Mouse (Mus musculus): ENCODE measurements around the gene Cc2d2a. TPM values are rescaled to one million over a fixed set of nuclear protein-coding genes. Genes with fewer than 3 reads are reported as not detected.

The Cc2d2a gene
- polyA plus RNA-seq, 1 experiment from 2014 or later = 9.8 TPM

GRCm38 (mm10) chr5:43669118-43669645 is 7.0 kb downstream of the Cc2d2a start:
- Histone ChIP-seq H3K4me3 (no peak overlapping the region), H3K4me2 (no peak overlapping the region), H3K27me3 (replicated peaks) (no peaks in the 10 kb centered on the region), H3K4me1 (replicated peaks) (peaks cover 41% of the 10 kb centered on the region), H3K27ac (ENCODE audit: poor library complexity, severe bottlenecking) (no peak overlapping the region), H3K9ac (no peak overlapping the region), H3K9me3 (replicated peaks) (no peaks in the 10 kb centered on the region), H3K36me3 (peaks cover 12% of the 10 kb centered on the region)
- no peak for ATAC-seq (ENCODE audit: insufficient number of reproducible peaks, low FRiP score)
- WGBS = 28% methylated on average over 8 of the region's 8 CpGs

- no peaks in the 10 kb centered on the region for H3K9me3 ChIP-seq (replicated peaks)
- H3K9ac ChIP-seq = peak overlapping the region; percentile 77
- peak overlapping the region; percentile 55 for H3K4me3 ChIP-seq
- peak overlapping the region; percentile 74 for H3K27ac ChIP-seq (ENCODE audit: poor library complexity, severe bottlenecking)
- peak; percentile 84 for ATAC-seq (ENCODE audit: insufficient number of reproducible peaks, low FRiP score)
- H3K36me3 ChIP-seq = peaks cover 26% of the 10 kb centered on the region
- H3K4me1 ChIP-seq (replicated peaks) = peaks cover 30% of the 10 kb centered on the region
- peak overlapping the region; percentile 66 for H3K4me2 ChIP-seq
- H3K27me3 ChIP-seq (replicated peaks) = no peaks in the 10 kb centered on the region
- WGBS = under 1% methylated on average over 12 of the region's 12 CpGs
Measured at GRCm38 (mm10) chr5:43672177-43672911, 10.2 kb downstream of the Cc2d2a start.

- Histone ChIP-seq H3K36me3 (peaks cover 31% of the 10 kb centered on the region), H3K4me1 (replicated peaks) (peaks cover 23% of the 10 kb centered on the region), H3K9me3 (replicated peaks) (no peaks in the 10 kb centered on the region), H3K4me2 (peak overlapping the region; percentile 66), H3K4me3 (peak overlapping the region; percentile 55), H3K27ac (ENCODE audit: poor library complexity, severe bottlenecking) (no peak overlapping the region), H3K9ac (peak overlapping the region; percentile 77), H3K27me3 (replicated peaks) (no peaks in the 10 kb centered on the region)
- ATAC-seq (ENCODE audit: insufficient number of reproducible peaks, low FRiP score) = no peak
- 65% methylated on average over 2 of the region's 2 CpGs for WGBS
Measured at GRCm38 (mm10) chr5:43673083-43673482, 10.9 kb downstream of the Cc2d2a start.

- peaks cover 95% of the 10 kb centered on the region for H3K36me3 ChIP-seq
- no peak overlapping the region for H3K4me2 ChIP-seq
- ATAC-seq (ENCODE audit: insufficient number of reproducible peaks, low FRiP score) = no peak
- no peaks in the 10 kb centered on the region for H3K4me1 ChIP-seq (replicated peaks)
- no peak overlapping the region for H3K4me3 ChIP-seq
- no peak overlapping the region for H3K27ac ChIP-seq (ENCODE audit: poor library complexity, severe bottlenecking)
- H3K9me3 ChIP-seq (replicated peaks) = no peaks in the 10 kb centered on the region
- no peak overlapping the region for H3K9ac ChIP-seq
- WGBS = 85% methylated on average over 5 of the region's 5 CpGs
- H3K27me3 ChIP-seq (replicated peaks) = no peaks in the 10 kb centered on the region
Measured at GRCm38 (mm10) chr5:43685466-43685865, 23.3 kb downstream of the Cc2d2a start.

GRCm38 (mm10) chr5:43692489-43692888 is 30.3 kb downstream of the Cc2d2a start:
- no peak overlapping the region for H3K27ac ChIP-seq (ENCODE audit: poor library complexity, severe bottlenecking)
- H3K36me3 ChIP-seq = peaks cover 80% of the 10 kb centered on the region
- no peaks in the 10 kb centered on the region for H3K9me3 ChIP-seq (replicated peaks)
- H3K27me3 ChIP-seq (replicated peaks) = no peaks in the 10 kb centered on the region
- ATAC-seq (ENCODE audit: insufficient number of reproducible peaks, low FRiP score) = no peak
- no peak overlapping the region for H3K4me2 ChIP-seq
- no peak overlapping the region for H3K9ac ChIP-seq
- WGBS = 74% methylated on average over 4 of the region's 4 CpGs
- no peak overlapping the region for H3K4me3 ChIP-seq
- H3K4me1 ChIP-seq (replicated peaks) = no peaks in the 10 kb centered on the region

- H3K4me2 ChIP-seq = no peak overlapping the region
- ATAC-seq (ENCODE audit: insufficient number of reproducible peaks, low FRiP score) = no peak
- no peaks in the 10 kb centered on the region for H3K9me3 ChIP-seq (replicated peaks)
- H3K36me3 ChIP-seq = peaks cover 74% of the 10 kb centered on the region
- H3K27ac ChIP-seq (ENCODE audit: poor library complexity, severe bottlenecking) = no peak overlapping the region
- WGBS = 81% methylated on average over 3 of the region's 3 CpGs
- H3K27me3 ChIP-seq (replicated peaks) = no peaks in the 10 kb centered on the region
- H3K4me1 ChIP-seq (replicated peaks) = no peaks in the 10 kb centered on the region
- no peak overlapping the region for H3K4me3 ChIP-seq
- H3K9ac ChIP-seq = no peak overlapping the region
Measured at GRCm38 (mm10) chr5:43697133-43697532, 35.0 kb downstream of the Cc2d2a start.

- no peak overlapping the region for H3K27ac ChIP-seq (ENCODE audit: poor library complexity, severe bottlenecking)
- ATAC-seq (ENCODE audit: insufficient number of reproducible peaks, low FRiP score) = no peak
- H3K27me3 ChIP-seq (replicated peaks) = no peaks in the 10 kb centered on the region
- H3K4me1 ChIP-seq (replicated peaks) = no peaks in the 10 kb centered on the region
- H3K9me3 ChIP-seq (replicated peaks) = no peaks in the 10 kb centered on the region
- no peak overlapping the region for H3K4me3 ChIP-seq
- no peak overlapping the region for H3K4me2 ChIP-seq
- no peak overlapping the region for H3K9ac ChIP-seq
- H3K36me3 ChIP-seq = peaks cover 85% of the 10 kb centered on the region
Measured at GRCm38 (mm10) chr5:43699240-43699639, 37.1 kb downstream of the Cc2d2a start.

- Histone ChIP-seq H3K27ac (ENCODE audit: poor library complexity, severe bottlenecking) (no peak overlapping the region), H3K27me3 (replicated peaks) (no peaks in the 10 kb centered on the region), H3K36me3 (peaks cover 75% of the 10 kb centered on the region), H3K4me3 (no peak overlapping the region), H3K4me2 (no peak overlapping the region), H3K9ac (no peak overlapping the region), H3K4me1 (replicated peaks) (no peaks in the 10 kb centered on the region), H3K9me3 (replicated peaks) (no peaks in the 10 kb centered on the region)
- no peak for ATAC-seq (ENCODE audit: insufficient number of reproducible peaks, low FRiP score)
- WGBS = 67% methylated on average over 5 of the region's 5 CpGs
Measured at GRCm38 (mm10) chr5:43721538-43722451, 59.6 kb downstream of the Cc2d2a start.

- Histone ChIP-seq H3K27me3 (replicated peaks) (no peaks in the 10 kb centered on the region), H3K9ac (no peak overlapping the region), H3K9me3 (replicated peaks) (no peaks in the 10 kb centered on the region), H3K36me3 (peaks cover 77% of the 10 kb centered on the region), H3K4me2 (no peak overlapping the region), H3K27ac (ENCODE audit: poor library complexity, severe bottlenecking) (no peak overlapping the region), H3K4me3 (no peak overlapping the region), H3K4me1 (replicated peaks) (no peaks in the 10 kb centered on the region; the same call in 1 of the 2 replicates)
- ATAC-seq (ENCODE audit: insufficient number of reproducible peaks, low FRiP score) = no peak
- WGBS = 93% methylated on average over 6 of the region's 6 CpGs
Measured at GRCm38 (mm10) chr5:43722452-43722783, 60.3 kb downstream of the Cc2d2a start.

- H3K27ac ChIP-seq (ENCODE audit: poor library complexity, severe bottlenecking) = no peak overlapping the region
- H3K4me1 ChIP-seq (replicated peaks) = peaks cover 11% of the 10 kb centered on the region
- H3K36me3 ChIP-seq = peaks cover 69% of the 10 kb centered on the region
- no peak overlapping the region for H3K9ac ChIP-seq
- H3K27me3 ChIP-seq (replicated peaks) = no peaks in the 10 kb centered on the region
- no peaks in the 10 kb centered on the region for H3K9me3 ChIP-seq (replicated peaks)
- 85% methylated on average over 7 of the region's 7 CpGs for WGBS
- H3K4me2 ChIP-seq = no peak overlapping the region
- H3K4me3 ChIP-seq = no peak overlapping the region
- no peak for ATAC-seq (ENCODE audit: insufficient number of reproducible peaks, low FRiP score)
Measured at GRCm38 (mm10) chr5:43723830-43724229, 61.7 kb downstream of the Cc2d2a start.

Data from heart, embryonic 12.5 days (tissue).